Mouse (Mus musculus) cortical plate, adult 2 months (tissue): Measurements from ENCODE around the gene Nptx1. TPM values are rescaled to one million over a fixed set of nuclear protein-coding genes. Genes with fewer than 3 reads are reported as not detected.

Experiments used
- H3K27ac ChIP-seq: fragments of 200-500 bp; 2 replicates; pipeline ENCODE4 v1.5.1; 2012; ENCODE audit warnings: low read length, control low read depth, inconsistent platforms; ENCODE audit not compliant: insufficient read depth
- H3K4me1 ChIP-seq: fragments of 200-500 bp; 2 replicates; pipeline ENCODE4 v1.6.1; 2011; ENCODE audit warnings: low read length; ENCODE audit not compliant: control insufficient read depth, insufficient read depth
- H3K4me3 ChIP-seq: fragments of 200-500 bp; 2 replicates; pipeline ENCODE4 v1.5.1; 2011; ENCODE audit warnings: mild to moderate bottlenecking, low read length, control low read depth; ENCODE audit not compliant: insufficient read depth
- CTCF ChIP-seq: fragments of 200-500 bp; IDR thresholded peaks from 2 replicates; pipeline ENCODE4 v1.5.1; 2011; ENCODE audit warnings: mild to moderate bottlenecking, control low read depth, low read length; ENCODE audit not compliant: insufficient read depth; ENCODE audit errors: extremely low read depth
- POLR2A ChIP-seq: fragments of 200-500 bp; IDR thresholded peaks from 2 replicates; pipeline ENCODE4 v1.6.1; 2011; ENCODE audit warnings: mild to moderate bottlenecking, low read length, control low read depth; ENCODE audit not compliant: insufficient read depth; ENCODE audit errors: extremely low read depth
- polyA plus RNA-seq: library from polyadenylated mRNA; depleted of rRNA; stranded (reverse); fragments of >200 nt; gene quantifications from 2 replicates; pipeline ENCODE4 v1.2.3, GENCODE M21; 2012; rRNA removed

The Nptx1 gene
- polyA plus RNA-seq, 1 experiment = 118 TPM

DNA sequence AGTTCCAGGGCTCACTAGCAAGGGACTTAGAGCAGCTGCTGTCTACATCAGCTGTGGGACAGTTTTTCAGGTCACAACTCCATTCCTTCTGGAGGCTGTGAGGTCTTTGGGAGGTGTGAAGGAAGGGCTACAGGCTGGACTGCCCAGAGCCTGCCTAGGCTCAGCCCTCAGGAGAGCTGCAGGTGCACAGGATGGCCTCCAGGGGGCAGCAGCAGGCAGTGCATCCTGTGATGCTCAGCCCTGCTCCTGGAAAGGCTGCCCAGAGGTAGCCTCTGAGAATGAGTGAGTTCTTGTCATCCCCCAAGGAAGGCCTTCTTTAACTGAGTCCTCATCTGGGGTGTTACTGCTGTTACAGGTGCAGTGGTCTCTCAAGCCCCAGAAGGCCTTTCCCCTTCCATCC, 43.9 kb downstream of the Nptx1 start:
- TF ChIP-seq POLR2A (no peak), CTCF (peak; percentile 95)
- Histone ChIP-seq H3K4me1 (peaks cover 3% of the 10 kb centered on the region; the same call in 1 of the 2 replicates), H3K27ac (no peak overlapping the region), H3K4me3 (no peak overlapping the region)

DNA sequence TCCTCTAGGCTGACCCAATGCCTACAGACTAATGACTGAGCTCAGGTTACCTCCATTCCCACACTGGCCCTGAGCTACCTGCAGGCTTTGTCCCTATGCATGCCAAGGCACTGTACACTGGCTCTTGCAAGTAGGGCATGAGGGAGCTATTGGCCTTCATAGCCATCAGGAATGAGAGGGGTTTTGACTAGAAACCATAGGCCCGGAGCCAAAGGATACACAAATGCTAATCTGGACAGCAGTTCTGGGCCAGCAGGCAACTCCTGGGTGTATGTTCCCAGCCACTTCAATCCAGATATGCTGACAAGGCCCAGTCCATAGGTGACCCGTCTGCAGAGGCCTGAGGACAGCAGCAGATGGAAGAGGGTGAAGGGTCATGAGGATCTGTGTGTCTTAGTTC, 47.5 kb downstream of the Nptx1 start:
- Histone ChIP-seq H3K4me1 (no peaks in the 10 kb centered on the region), H3K4me3 (no peak overlapping the region), H3K27ac (no peak overlapping the region)
- TF ChIP-seq POLR2A (no peak), CTCF (no peak)

DNA sequence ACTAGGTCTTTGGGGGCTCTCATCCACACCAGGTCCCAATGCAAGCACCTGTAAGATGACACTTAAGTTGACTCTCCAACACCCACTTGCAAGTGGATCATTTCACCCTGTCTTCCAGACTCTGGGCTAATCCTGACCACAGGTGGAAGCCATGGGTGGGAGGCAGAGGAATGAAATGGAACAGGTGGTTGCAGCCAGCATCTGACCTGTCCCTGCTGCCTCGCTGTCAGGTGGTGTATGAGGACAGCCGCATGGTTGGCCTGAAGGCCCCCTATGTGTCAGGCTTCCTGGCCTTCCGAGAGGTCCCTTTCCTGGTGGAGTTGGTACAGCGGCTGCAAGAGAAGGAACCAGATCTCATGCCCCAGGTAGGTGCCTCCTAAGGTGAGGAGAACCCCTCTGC, 48.3 kb downstream of the Nptx1 start:
- Histone ChIP-seq H3K4me3 (no peak overlapping the region), H3K27ac (no peak overlapping the region), H3K4me1 (no peaks in the 10 kb centered on the region)
- no peak for TF ChIP-seq POLR2A
- no peak for TF ChIP-seq CTCF

DNA sequence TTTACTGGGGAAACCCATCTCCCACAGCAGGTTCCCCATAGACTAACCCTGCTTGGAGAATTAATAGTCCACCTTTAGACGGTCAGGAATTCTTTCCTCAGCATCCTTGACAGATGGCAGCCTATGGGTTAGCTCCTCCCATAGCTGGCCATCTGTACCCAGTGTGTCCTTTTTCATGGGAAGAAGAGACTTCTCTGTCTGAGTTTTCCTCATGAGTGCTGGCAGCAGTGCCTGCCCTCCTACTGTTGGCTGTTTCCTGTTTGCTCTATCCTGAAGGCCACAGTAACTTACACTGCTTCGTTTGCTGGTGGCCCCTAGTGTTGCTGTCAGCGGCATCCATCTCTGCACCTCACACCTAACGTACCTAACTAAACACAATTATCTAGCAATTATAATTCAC, 50.1 kb downstream of the Nptx1 start:
- TF ChIP-seq CTCF (no peak), POLR2A (no peak)
- Histone ChIP-seq H3K4me3 (no peak overlapping the region), H3K4me1 (peaks cover 2% of the 10 kb centered on the region; the same call in 1 of the 2 replicates), H3K27ac (no peak overlapping the region)

DNA sequence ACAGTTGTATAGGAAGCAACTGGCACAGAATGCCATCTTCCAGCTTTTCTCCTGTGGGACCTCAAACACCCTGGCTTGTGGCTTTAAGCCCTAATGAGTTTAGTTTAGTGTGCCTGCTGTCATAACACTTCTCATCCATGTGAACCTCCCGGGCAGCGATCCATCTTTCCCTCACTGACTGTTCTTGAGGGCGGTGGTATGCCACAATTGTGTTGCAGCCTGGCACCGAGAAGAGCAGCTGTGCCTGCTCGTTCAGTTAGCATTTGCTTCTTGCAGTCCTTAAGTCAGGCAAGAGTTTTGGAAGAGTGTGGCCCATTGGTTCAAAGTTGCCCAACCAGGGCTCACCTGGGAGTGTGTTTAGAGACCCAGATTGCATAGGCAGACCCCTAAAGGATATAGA, 51.4 kb downstream of the Nptx1 start:
- Histone ChIP-seq H3K4me3 (no peak overlapping the region), H3K27ac (no peak overlapping the region), H3K4me1 (peaks cover 2% of the 10 kb centered on the region; the same call in 1 of the 2 replicates)
- no peak for TF ChIP-seq POLR2A
- TF ChIP-seq CTCF = no peak

DNA sequence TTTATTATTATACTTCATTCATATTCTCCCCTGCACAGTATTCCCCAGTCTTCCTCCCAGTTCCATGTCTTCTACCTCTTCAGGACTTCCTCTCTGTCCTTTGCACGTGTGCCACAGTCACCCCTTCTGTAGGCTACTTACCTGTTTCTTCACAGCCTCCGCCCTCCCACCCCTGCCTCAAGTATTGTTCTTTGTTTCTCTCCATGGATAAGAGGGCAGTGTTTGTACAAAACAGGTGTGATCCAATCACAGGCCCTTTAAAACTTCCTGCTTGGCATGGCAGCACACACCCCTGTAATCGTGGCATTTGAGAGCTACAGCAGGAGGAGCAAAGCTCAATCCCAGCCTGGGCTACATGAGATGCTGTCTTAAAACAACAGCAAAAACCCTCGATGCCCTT, 54.0 kb downstream of the Nptx1 start:
- peaks cover 2% of the 10 kb centered on the region; the same call in 1 of the 2 replicates for H3K4me1 ChIP-seq
- H3K27ac ChIP-seq = no peak overlapping the region
- no peak for TF ChIP-seq POLR2A
- TF ChIP-seq CTCF = no peak
- no peak overlapping the region for H3K4me3 ChIP-seq

DNA sequence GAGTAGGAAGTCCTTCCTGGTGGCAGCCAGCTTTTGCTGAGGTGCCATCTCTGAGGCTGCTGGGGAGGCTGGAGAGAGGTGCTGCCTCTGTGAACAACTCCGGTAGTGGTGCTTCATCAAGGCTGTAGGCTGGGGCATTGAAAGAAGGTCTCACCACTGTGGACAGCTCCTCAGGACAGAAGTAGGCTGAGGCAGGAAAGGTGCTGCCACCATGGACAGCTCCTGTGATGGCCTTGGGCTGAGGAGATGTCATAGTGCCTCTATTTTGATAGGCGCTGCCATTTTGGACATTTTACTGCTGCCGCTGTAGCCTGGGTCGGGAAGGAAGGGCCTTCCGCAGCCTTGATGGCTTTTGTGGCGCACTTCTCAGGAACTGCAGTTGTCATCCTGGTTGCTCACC, 54.7 kb downstream of the Nptx1 start:
- TF ChIP-seq CTCF (no peak), POLR2A (no peak)
- H3K4me3 ChIP-seq = no peak overlapping the region
- peaks cover 2% of the 10 kb centered on the region; the same call in 1 of the 2 replicates for H3K4me1 ChIP-seq
- H3K27ac ChIP-seq = no peak overlapping the region

DNA sequence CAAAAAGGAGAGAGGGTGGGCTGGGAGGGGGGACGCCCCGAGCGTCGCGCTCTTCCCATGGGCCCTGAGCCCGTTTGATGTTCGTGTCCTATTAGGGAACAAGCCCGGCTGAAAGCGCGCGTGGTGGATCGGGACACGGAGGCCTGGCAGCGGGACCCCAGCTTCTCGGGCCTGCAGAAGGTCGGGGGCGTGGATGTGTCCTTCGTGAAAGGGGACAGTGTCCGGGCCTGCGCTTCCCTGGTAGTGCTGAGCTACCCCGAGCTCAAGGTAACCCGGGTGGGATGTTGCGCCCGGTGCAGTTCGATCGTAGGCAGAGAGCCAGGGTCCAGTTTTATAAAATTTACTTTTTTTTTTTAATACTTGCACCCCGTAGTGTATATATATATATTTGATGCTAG, 55.9 kb downstream of the Nptx1 start:
- peak overlapping the region; percentile 67 for H3K4me3 ChIP-seq
- H3K27ac ChIP-seq = no peak overlapping the region
- peaks cover 2% of the 10 kb centered on the region; the same call in 1 of the 2 replicates for H3K4me1 ChIP-seq
- TF ChIP-seq POLR2A (no peak), CTCF (no peak)

DNA sequence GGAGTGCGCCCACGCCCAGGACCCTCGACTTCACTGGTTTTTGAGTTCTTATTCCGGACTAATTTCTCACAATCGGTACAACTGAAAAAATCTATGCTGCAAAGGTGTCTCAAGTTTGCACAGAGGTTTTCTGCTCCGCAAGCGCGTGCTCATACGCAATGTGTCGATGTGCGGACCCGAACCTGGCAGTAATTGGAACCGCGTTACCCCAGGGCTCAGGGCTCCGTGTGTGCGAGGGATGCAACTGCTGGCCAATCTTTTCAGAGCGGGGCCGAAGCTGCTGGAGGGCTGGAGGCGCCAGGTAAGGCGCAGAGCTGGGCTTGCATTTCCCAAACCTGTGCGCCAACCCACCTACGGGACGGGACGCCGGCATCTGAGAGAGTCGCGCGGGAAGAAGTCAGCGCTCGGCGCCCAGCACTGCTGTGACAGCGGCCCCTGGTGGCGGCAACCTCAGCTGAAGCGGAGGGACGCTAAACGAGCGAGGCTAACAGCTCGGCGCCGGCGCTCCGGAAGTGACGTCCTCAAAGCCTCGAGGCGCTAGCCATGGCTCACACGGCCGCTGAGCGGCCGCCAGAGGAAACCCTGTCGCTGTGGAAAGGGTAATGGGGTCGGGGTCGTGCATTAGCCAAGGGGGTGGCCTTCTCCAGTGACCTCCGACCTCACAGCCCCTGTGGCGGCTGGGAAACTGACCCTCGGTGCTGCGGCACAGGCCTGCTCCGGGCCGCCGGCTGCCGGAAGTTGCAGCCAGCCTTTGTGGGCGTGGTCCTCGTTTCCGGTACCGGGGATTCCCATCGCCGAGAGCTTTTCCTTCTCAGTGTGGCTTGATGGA, 56.5 kb downstream of the Nptx1 start, which contains the start of gene Endov:
TSS of gene Endov (plus strand) at position 487 of the 829 bp plus-strand sequence.
- Histone ChIP-seq H3K4me3 (peak within 1 kb of the TSS; percentile 67), H3K27ac (peak within 1 kb of the TSS; percentile 90)
- TF ChIP-seq POLR2A = 0 out of 2 replicates have a peak, but pooled peaks have one; percentile 52
- TF ChIP-seq CTCF = peak; percentile 70

More for the DNA sequence above, 56.5 kb downstream of the Nptx1 start, which contains the start of gene Endov:
- peaks cover 2% of the 10 kb centered on the region; the same call in 1 of the 2 replicates for H3K4me1 ChIP-seq

Other genes starting within 250 kb of the Nptx1 start
- gene Eif4a3, start 247.7 kb downstream of the Nptx1 start, polyA plus RNA-seq = 99.2 and 101 TPM in 2 replicates
- 0.23 and 0.33 TPM in 2 replicates for gene Card14, start 240.0 kb downstream of the Nptx1 start, polyA plus RNA-seq
- 6.1 and 6.3 TPM in 2 replicates for gene Sgsh, start 192.2 kb downstream of the Nptx1 start, polyA plus RNA-seq
- 7.2 and 9.6 TPM in 2 replicates for gene Slc26a11, start 192.2 kb downstream of the Nptx1 start, polyA plus RNA-seq
- gene Rnf213, start 154.7 kb downstream of the Nptx1 start, polyA plus RNA-seq = 7.1 and 8.5 TPM in 2 replicates
- gene Endov, start 56.4 kb downstream of the Nptx1 start, polyA plus RNA-seq = 21.1 and 24.4 TPM in 2 replicates
- 35.2 and 36.0 TPM in 2 replicates for gene Rptor, start 55.2 kb upstream of the Nptx1 start, polyA plus RNA-seq